Mouse (Mus musculus): Measurements from ENCODE around the gene Zfp988. TPM values are rescaled to one million over a fixed set of nuclear protein-coding genes. Genes with fewer than 3 reads are reported as not detected.
"Not testable (repeated sequence)": the region's sequence is repeated elsewhere in the genome, so short reads cannot be mapped to it uniquely, and the experiment has no call there.

Gene Zfp988
- polyA plus RNA-seq, 1 experiment from 2014 or later, result not detected

DNA sequence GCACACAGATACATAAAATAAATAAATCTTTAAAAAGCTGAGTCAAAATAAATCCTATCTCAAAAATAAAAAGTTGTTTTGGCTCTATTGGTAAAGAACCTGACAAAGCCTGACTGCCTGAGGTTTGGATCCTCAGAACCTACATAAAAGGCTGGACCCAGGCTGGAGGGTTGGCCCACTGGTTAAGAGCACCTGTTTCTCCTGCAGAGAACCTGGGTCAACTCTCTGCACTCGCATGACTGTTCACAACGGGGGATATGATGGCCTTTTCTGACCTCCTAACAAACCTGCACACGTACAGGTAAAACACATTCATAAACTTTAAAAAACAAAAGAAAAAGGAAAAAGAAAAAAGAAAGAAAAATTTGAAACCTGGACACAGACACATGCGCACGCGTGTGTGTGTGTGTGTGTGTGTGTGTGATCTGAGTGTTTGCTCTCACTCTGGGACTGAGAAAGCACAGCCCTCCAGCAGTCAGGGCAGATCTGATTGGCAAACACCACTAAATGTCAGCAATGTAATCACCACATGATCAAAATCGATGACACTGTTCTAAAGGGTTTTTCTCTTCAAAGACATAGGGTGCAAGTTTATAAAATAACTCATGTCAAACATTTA lies 34.2 kb downstream of the Zfp988 start:
- not testable (repeated sequence) for DNase-seq (ENCODE audit: low spot score); ATAC-seq (ENCODE audit: low FRiP score); H3K4me1 ChIP-seq (replicated peaks; ENCODE audit: control insufficient read depth, insufficient read depth, low read length); H3K4me3 ChIP-seq (ENCODE audit: low read depth, low read length); H3K27ac ChIP-seq (ENCODE audit: low read depth, low read length); H3K27me3 ChIP-seq (ENCODE audit: control insufficient read depth, insufficient read depth, low read length); H3K36me3 ChIP-seq (ENCODE audit: control insufficient read depth, insufficient read depth, low read length); H3K9ac ChIP-seq (ENCODE audit: low read depth, low read length); H3K4me2 ChIP-seq (replicated peaks; ENCODE audit: low read depth, low read length)
- 76% methylated on average over 7 of the region's 7 CpGs for WGBS
- peaks cover 47% of the 10 kb centered on the region for H3K9me3 ChIP-seq (ENCODE audit: control insufficient read depth, low read length)

DNA sequence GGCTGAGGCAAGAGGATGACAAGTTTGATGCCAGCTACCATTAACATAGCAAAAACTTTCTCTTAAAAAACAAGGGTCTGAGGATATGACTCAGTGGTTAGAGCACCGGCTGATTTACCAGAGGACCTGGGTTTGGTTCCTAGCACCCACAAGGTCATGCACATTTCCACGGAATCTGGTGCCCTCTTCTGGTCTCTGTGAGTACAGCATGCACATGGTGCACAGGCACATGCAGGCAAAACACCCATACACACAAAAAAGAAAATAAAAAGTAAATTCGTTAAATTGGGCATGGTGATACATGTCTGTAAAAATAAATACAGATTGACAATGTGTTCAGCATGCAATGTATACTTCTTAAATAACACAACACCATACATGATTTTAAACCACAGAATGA lies 34.8 kb downstream of the Zfp988 start:
- not testable (repeated sequence) for H3K27ac ChIP-seq (ENCODE audit: low read depth, low read length); DNase-seq (ENCODE audit: low spot score)

GRCm38 (mm10) chr4:147340876-147341275 lies 35.4 kb downstream of the Zfp988 start:
- not testable (repeated sequence) for H3K4me1 ChIP-seq (replicated peaks; ENCODE audit: control insufficient read depth, insufficient read depth, low read length); H3K36me3 ChIP-seq (ENCODE audit: control insufficient read depth, insufficient read depth, low read length); H3K4me2 ChIP-seq (replicated peaks; ENCODE audit: low read depth, low read length); H3K4me3 ChIP-seq (ENCODE audit: low read depth, low read length); DNase-seq (ENCODE audit: low spot score); H3K9ac ChIP-seq (ENCODE audit: low read depth, low read length); H3K27ac ChIP-seq (ENCODE audit: low read depth, low read length); ATAC-seq (ENCODE audit: low FRiP score); H3K27me3 ChIP-seq (ENCODE audit: control insufficient read depth, insufficient read depth, low read length)
- H3K9me3 ChIP-seq (ENCODE audit: control insufficient read depth, low read length), result peaks cover 41% of the 10 kb centered on the region
- WGBS, result 86% methylated on average over 3 of the region's 3 CpGs

More for the DNA sequence above, 34.8 kb downstream of the Zfp988 start:
- ATAC-seq (ENCODE audit: low FRiP score); H3K4me3 ChIP-seq (ENCODE audit: low read depth, low read length); H3K36me3 ChIP-seq (ENCODE audit: control insufficient read depth, insufficient read depth, low read length); H3K4me1 ChIP-seq (replicated peaks; ENCODE audit: control insufficient read depth, insufficient read depth, low read length); H3K27me3 ChIP-seq (ENCODE audit: control insufficient read depth, insufficient read depth, low read length); H3K9ac ChIP-seq (ENCODE audit: low read depth, low read length); H3K4me2 ChIP-seq (replicated peaks; ENCODE audit: low read depth, low read length): not testable (repeated sequence)
- peaks cover 47% of the 10 kb centered on the region for H3K9me3 ChIP-seq (ENCODE audit: control insufficient read depth, low read length)
- 72% methylated on average over 3 of the region's 3 CpGs for WGBS

DNA sequence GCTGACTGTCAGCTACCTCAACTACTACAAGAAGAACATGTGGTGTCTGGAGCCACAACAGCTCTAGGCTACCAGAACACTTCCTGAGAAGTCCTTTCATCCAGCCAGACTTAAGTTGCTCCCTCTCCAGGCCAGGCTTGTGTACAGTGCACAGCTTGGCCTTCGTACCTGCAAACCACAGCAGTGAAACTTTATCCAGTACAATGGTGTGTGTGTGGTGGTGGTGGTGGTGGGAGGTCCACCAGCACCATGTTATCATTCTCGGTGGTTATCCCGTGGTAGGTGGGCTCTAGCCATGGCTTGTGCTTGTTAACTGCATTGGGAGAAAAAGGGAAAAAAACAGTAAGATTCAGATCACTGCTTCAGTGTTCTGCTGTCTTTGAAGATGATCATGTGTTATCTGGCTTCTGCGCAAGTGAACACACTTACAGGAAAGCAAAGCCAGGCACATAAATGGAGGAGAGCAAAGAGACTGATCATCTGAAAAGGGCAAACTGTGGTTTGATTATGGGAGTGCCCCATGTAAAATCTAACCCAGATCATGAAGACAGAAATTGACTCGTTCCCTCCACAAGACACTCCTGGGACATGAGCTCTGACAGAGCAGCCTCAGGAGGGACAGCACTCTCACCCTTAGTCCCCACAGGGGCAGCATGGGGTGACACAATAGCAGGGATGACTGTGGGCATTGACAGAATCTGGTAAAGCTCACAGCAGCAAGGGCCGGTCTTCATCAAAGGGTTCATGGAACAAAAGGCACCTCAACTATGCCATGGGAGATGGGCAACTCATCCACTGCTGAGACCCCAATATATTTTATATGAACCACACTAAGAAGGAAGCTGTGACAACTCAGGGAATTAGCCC lies 37.8 kb downstream of the Zfp988 start:
- WGBS, result 77% methylated on average over 6 of the region's 6 CpGs
- not testable (repeated sequence) for H3K36me3 ChIP-seq (ENCODE audit: control insufficient read depth, insufficient read depth, low read length); DNase-seq (ENCODE audit: low spot score); H3K27me3 ChIP-seq (ENCODE audit: control insufficient read depth, insufficient read depth, low read length); H3K27ac ChIP-seq (ENCODE audit: low read depth, low read length); H3K4me3 ChIP-seq (ENCODE audit: low read depth, low read length); H3K4me1 ChIP-seq (replicated peaks; ENCODE audit: control insufficient read depth, insufficient read depth, low read length); H3K9ac ChIP-seq (ENCODE audit: low read depth, low read length); H3K4me2 ChIP-seq (replicated peaks; ENCODE audit: low read depth, low read length)
- H3K9me3 ChIP-seq (ENCODE audit: control insufficient read depth, low read length), result peaks cover 35% of the 10 kb centered on the region
- peak; percentile 92 for ATAC-seq (ENCODE audit: low FRiP score)

- not testable (repeated sequence) for DNase-seq (ENCODE audit: low spot score); H3K4me2 ChIP-seq (replicated peaks; ENCODE audit: low read depth, low read length); H3K4me1 ChIP-seq (replicated peaks; ENCODE audit: control insufficient read depth, insufficient read depth, low read length); H3K9ac ChIP-seq (ENCODE audit: low read depth, low read length); H3K36me3 ChIP-seq (ENCODE audit: control insufficient read depth, insufficient read depth, low read length); H3K4me3 ChIP-seq (ENCODE audit: low read depth, low read length); H3K27ac ChIP-seq (ENCODE audit: low read depth, low read length); H3K27me3 ChIP-seq (ENCODE audit: control insufficient read depth, insufficient read depth, low read length)
- 87% methylated on average over 2 of the region's 2 CpGs for WGBS
- ATAC-seq (ENCODE audit: low FRiP score), result 0 out of 2 replicates have a peak, but pooled peaks have one; percentile 48
- peaks cover 37% of the 10 kb centered on the region for H3K9me3 ChIP-seq (ENCODE audit: control insufficient read depth, low read length)
Measured at GRCm38 (mm10) chr4:147345061-147345554, 39.6 kb downstream of the Zfp988 start.

GRCm38 (mm10) chr4:147346361-147347035 lies 41.0 kb downstream of the Zfp988 start:
- not testable (repeated sequence) for H3K27me3 ChIP-seq (ENCODE audit: control insufficient read depth, insufficient read depth, low read length); H3K4me3 ChIP-seq (ENCODE audit: low read depth, low read length); H3K4me1 ChIP-seq (replicated peaks; ENCODE audit: control insufficient read depth, insufficient read depth, low read length); H3K27ac ChIP-seq (ENCODE audit: low read depth, low read length); H3K4me2 ChIP-seq (replicated peaks; ENCODE audit: low read depth, low read length); ATAC-seq (ENCODE audit: low FRiP score); DNase-seq (ENCODE audit: low spot score); H3K36me3 ChIP-seq (ENCODE audit: control insufficient read depth, insufficient read depth, low read length); H3K9ac ChIP-seq (ENCODE audit: low read depth, low read length)
- 72% methylated on average over 4 of the region's 4 CpGs for WGBS
- peaks cover 47% of the 10 kb centered on the region for H3K9me3 ChIP-seq (ENCODE audit: control insufficient read depth, low read length)

GRCm38 (mm10) chr4:147347300-147347699 lies 41.8 kb downstream of the Zfp988 start:
- H3K9ac ChIP-seq (ENCODE audit: low read depth, low read length); H3K4me2 ChIP-seq (replicated peaks; ENCODE audit: low read depth, low read length); H3K4me1 ChIP-seq (replicated peaks; ENCODE audit: control insufficient read depth, insufficient read depth, low read length); H3K4me3 ChIP-seq (ENCODE audit: low read depth, low read length); H3K36me3 ChIP-seq (ENCODE audit: control insufficient read depth, insufficient read depth, low read length); ATAC-seq (ENCODE audit: low FRiP score); H3K27ac ChIP-seq (ENCODE audit: low read depth, low read length); DNase-seq (ENCODE audit: low spot score); H3K27me3 ChIP-seq (ENCODE audit: control insufficient read depth, insufficient read depth, low read length): not testable (repeated sequence)
- WGBS, result 61% methylated on average over 4 of the region's 4 CpGs
- peaks cover 47% of the 10 kb centered on the region for H3K9me3 ChIP-seq (ENCODE audit: control insufficient read depth, low read length)

DNA sequence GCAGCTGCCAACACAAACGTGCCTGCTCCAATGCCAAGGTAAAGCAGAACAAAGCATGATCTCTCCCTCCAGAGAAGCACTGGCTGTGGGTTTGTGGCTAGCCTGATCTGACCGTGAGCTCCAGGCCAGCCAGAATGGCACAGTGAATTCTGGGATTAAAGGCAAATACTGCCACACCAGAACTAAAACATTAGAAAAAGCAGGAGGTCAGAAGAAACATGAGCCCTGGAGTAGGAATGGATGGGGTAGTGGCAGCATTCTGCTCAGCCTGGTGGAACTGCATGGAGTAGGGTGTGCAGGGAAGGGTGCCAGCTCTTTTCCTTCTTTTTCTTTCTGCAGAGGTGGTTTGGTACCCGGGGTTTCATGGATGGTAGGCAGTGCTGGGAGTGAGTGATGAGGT lies 42.4 kb downstream of the Zfp988 start:
- H3K27ac ChIP-seq (ENCODE audit: low read depth, low read length); H3K4me2 ChIP-seq (replicated peaks; ENCODE audit: low read depth, low read length); H3K9ac ChIP-seq (ENCODE audit: low read depth, low read length); H3K4me3 ChIP-seq (ENCODE audit: low read depth, low read length); H3K27me3 ChIP-seq (ENCODE audit: control insufficient read depth, insufficient read depth, low read length); ATAC-seq (ENCODE audit: low FRiP score); H3K4me1 ChIP-seq (replicated peaks; ENCODE audit: control insufficient read depth, insufficient read depth, low read length); DNase-seq (ENCODE audit: low spot score); H3K36me3 ChIP-seq (ENCODE audit: control insufficient read depth, insufficient read depth, low read length): not testable (repeated sequence)
- 75% methylated on average over 1 of the region's 3 CpGs for WGBS
- peaks cover 46% of the 10 kb centered on the region for H3K9me3 ChIP-seq (ENCODE audit: control insufficient read depth, low read length)

Measured in hindbrain, embryonic 11.5 days (tissue).